Mouse (Mus musculus) frontal cortex, postnatal 36 days (tissue): ENCODE results near the gene Cdk17.
A peak's percentile ranks its signal among the peaks of the same experiment; 100 is the strongest.
"Not testable (repeated sequence)": the region's sequence is repeated elsewhere in the genome, so short reads cannot be mapped to it uniquely, and the experiment has no call there.

Experiments used
- DNase-seq, 2 experiments: peaks; one replicate each; pipeline ENCODE4 v3.0.0; 2022; ENCODE audit warnings: low spot score in 2 of 2

The Cdk17 gene

DNA sequence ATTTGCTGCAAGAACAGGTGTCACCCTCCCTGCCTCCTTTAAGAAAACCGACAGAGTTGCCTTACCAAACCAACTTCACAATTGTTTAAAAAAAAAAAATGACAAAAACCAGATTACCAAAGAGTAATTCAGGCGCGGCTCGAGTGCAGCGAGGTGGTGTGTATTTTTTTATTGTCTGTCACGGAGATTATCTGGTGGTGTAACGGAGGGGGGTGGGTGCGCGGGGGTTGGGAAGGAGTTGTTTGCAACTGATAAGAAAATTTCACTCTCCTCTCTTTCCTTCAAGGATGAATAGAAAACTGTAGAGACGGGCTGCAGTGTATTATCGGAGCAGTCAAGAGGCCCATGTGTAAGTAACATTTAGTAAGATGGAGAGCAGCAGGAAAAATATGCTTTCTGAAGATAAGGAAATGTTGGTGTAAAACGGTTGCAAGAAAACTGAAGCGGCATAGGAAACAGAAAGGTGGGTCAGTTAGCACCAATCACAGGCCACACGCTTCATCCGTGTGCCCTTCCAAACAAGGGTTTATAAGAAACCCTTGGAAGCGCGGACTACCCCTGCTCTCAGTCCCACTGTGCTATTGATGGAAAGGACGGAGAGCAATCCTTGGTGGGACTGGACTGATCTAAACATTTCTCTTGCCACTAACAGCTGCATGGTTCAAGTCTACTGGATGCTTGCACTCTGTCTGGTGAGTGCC is 17.2 kb upstream of the Cdk17 start:
- DNase-seq, result no peak

- no peak for DNase-seq
Measured at GRCm38 (mm10) chr10:93143986-93144314, 16.7 kb upstream of the Cdk17 start.

GRCm38 (mm10) chr10:93144579-93144978 is 16.1 kb upstream of the Cdk17 start:
- DNase-seq, result no peak

GRCm38 (mm10) chr10:93145088-93145487 is 15.6 kb upstream of the Cdk17 start:
- peak; percentile 55 to 56 for DNase-seq

GRCm38 (mm10) chr10:93146601-93147000 is 14.1 kb upstream of the Cdk17 start:
- no peak for DNase-seq

- DNase-seq, result no peak
Measured at GRCm38 (mm10) chr10:93147691-93148090, 13.0 kb upstream of the Cdk17 start.

DNA sequence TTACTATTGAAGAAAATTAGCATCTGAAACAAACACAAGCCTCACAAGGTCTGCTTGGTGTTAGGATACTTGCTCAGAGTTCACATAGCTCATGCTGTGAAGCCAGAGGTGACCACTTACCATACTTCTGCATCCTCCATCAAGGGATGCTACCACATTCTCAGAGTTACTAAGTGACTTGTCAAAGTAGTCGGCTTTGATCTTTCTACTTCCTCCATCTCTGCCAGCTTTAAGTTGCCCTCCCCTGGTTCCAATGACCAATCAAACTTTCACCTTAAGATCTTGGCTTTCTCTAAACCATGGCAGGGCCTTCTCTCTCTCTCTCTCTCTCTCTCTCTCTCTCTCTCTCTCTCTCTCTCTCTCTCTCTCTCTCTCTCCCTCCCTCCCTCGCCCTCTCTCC is 11.1 kb upstream of the Cdk17 start:
- DNase-seq, result no peak

GRCm38 (mm10) chr10:93151775-93152174 is 8.9 kb upstream of the Cdk17 start:
- no peak for DNase-seq

- DNase-seq, result no peak
Measured at GRCm38 (mm10) chr10:93152698-93153097, 8.0 kb upstream of the Cdk17 start.

- not testable (repeated sequence) for DNase-seq
Measured at GRCm38 (mm10) chr10:93153404-93153803, 7.3 kb upstream of the Cdk17 start.

- DNase-seq, result no peak
Measured at GRCm38 (mm10) chr10:93159651-93160496, 801 bp upstream of the Cdk17 start.

DNA sequence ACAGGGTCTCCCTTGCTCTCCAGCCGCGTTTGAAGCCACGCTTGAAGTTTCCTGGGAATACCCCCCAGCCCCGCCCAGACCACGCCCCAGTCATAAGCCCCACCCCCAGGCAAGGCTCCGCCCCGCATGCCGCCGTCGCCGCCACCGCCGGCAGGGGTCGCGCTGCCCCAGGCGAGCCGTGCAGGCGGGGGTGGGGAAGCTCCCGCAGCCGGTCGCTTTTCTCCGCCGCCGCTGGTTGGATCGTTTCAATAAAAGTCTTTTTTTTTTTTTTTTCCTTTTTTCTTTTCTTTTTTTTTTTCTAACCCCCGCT is 223 bp upstream of the Cdk17 start:
- DNase-seq, result peak; percentile 72 to 80

- DNase-seq, result peak; percentile 45 to 60
Measured at GRCm38 (mm10) chr10:93161511-93162275, 1.0 kb downstream of the Cdk17 start.

DNA sequence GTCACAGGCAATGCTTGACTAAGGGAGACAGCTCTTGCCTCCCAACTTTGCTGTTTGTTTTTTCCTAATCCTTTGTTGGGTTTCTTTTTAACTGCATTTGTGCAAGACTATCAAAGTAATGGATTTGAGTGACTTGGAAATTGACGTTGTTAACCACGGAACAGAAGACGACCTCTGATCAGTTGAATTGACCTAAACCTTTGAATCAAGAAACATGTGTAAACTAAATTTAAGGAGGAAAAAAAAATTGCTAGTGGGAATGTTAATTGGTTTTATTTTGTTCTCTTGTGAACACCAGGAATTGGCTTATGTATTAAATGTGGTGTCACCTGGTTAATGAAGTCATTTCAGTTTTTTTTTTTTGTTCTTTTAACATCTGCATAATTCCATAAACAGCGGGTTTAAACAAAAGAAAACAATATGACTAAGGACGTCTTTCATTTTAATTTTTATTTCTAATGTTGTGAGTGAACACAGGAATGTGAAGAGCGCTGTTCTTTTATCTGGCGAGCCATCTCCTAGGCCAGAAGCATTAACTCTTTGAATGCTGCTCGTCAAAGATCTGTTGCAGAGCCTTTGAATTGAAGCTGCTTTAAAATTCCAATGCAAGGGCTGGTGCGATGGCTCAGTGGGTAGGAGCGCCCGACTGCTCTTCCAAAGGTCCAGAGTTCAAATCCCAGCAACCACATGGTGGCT is 1.7 kb downstream of the Cdk17 start:
- DNase-seq, result no peak

- no peak for DNase-seq
Measured at GRCm38 (mm10) chr10:93162972-93163660, 2.4 kb downstream of the Cdk17 start.

DNA sequence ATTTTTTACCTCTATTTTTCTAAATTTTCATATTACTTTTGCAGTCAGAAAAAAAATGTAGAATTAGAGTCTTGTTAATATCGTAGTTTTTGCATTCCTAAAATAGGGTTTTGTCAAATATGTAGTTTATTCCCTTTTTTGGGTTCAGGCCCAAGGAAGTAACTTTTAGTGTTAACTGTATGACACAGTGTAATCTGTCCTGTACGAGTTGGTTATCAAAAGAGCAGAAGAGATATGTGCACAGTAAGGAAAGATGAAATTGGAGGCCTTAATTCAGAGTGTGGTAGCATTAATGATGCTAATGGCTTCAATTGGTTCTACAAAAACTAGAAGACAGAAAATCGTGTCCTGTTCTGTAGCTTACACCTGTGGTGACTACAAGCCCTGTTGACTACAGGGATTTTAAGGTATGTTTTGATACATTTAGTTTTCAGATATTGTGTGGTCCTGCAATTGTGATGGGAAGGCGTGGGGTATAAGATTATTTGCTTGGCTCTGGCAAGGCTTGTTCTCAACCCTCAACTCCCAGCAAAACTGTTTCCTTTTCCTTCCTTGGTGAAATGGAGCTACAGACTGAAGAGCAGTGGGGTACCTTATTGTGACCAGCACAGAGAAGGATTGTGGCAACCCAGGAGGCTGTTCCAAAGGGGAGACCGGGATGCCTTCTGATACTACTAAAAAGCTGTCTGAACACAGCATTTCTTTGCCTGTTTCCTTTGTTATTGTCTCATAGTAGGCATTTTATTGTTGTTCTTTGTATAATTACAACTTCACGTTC is 3.2 kb downstream of the Cdk17 start:
- DNase-seq, result no peak

- DNase-seq, result no peak
Measured at GRCm38 (mm10) chr10:93165416-93166381, 5.0 kb downstream of the Cdk17 start.

DNA sequence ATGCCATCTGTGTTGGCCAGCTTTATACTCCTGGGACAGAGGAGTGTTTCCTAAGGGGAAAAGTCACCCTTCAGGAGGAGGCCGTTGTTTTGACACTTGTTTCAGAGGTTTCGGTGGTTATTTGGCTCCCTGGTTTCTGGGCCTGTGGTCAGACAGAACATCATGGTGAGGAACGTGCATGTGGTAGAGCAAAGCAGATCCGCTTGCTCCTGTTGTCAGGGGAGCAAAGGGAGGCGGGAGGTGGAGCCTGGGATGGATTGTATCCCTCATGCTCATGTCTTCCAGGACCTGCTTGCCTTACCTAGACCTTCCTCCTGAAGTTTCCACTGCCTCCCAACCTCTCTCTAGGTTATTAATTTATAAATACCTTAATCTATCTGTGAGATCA is 5.7 kb downstream of the Cdk17 start:
- no peak for DNase-seq

DNA sequence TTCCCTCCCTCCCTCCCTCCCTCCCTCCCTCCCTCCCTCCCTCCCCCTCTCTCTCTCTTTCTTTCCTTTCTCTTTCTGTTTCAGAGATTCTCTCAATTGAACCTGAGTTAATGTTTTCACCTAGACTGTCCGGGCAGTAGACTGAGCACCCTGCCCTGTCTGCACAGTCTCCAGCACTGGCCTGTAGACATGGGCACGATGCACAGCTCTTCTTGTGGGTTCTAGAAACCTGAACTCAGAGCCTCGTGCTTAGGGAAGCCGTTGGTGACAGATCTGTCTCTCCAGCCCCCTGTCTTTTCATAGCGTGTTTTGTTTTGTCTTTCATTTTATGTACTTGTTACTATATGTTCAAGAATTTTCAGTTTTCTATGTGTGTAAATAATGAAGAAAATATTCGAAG is 6.6 kb downstream of the Cdk17 start:
- DNase-seq, result no peak

DNA sequence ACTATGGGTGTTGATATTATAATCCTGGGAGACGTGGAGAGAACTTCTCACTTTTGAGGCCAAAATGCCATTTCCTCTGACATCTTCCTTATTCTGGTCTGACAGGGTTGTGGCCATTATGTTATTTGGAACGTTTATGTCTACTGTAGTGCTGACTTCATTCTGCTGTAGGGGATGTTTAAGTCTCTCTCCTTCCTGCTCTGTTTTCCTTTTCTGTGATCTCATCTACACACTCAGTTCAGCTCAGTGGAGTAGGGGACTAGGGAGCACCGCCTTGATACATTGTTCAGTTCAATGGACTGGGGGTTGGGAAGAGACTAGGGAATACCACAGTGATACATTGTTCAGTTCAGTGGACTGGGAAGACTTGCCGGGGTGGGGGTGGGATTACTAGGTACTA is 7.4 kb downstream of the Cdk17 start:
- no peak for DNase-seq
